ENCODE assay signal across 8 mouse cellular contexts in the genomic region with DNA sequence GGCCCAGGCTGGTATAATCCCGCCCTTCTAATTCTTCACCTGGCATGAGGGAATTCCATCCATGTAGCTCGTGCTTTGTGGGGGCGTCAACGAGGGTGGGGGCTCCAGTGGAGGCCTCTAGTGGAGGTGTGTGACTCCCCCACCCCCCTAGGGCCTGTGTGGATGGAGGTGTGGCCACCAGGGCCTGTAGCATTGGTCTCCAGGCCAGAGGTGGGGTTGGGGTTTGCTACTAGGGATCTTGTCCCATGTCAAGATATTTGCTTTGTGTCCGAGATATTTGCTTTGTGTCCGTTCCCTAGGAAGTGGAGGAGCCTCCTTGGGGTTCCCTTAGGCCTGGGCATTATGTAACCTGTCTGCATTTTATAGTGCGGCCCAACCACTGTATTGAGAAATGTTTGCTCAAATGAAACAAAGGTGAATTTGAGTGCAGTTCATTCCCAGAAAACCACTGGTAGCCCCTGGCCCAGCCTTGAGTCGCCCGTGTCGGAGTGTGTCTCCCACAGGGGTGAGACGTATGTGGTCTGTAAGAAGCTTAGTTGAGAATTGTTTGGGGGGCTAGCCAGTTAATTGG. TPM values are rescaled to one million over a fixed set of nuclear protein-coding genes. Genes with fewer than 3 reads are reported as not detected.
DNase-seq lines count a peak whose midpoint lies in the region; ATAC-seq and TF ChIP-seq lines count a peak whose summit lies in the region.

No protein-coding gene starts in this region.

- peak overlapping the region; percentile 84 for H3K4me2 ChIP-seq in embryonic facial prominence, embryonic 15.5 days (replicated peaks)
- H3K4me2 ChIP-seq in kidney, embryonic 15.5 days: peak overlapping the region; percentile 79

- no peaks in the 10 kb centered on the region for H3K9me3 ChIP-seq in embryonic facial prominence, embryonic 15.5 days (replicated peaks)
- H3K9me3 ChIP-seq in kidney, embryonic 15.5 days (replicated peaks): no peaks in the 10 kb centered on the region

- no peaks in the 10 kb centered on the region for H3K36me3 ChIP-seq in embryonic facial prominence, embryonic 15.5 days
- no peaks in the 10 kb centered on the region for H3K36me3 ChIP-seq in kidney, embryonic 15.5 days

- peak in 1 of 2 experiments; percentile 34 for DNase-seq in left cerebral cortex, adult 2 months (ENCODE audit: extremely low spot score in 1 of 2, low spot score in 2 of 2)
- no peak for DNase-seq in left cerebral cortex, postnatal 36 days (ENCODE audit: low spot score in 2 of 2)
- DNase-seq in lung, postnatal 10 days: peak; percentile 59
- DNase-seq in gastrocnemius, adult 18-20 months (ENCODE audit: low spot score): no peak
- DNase-seq in gastrocnemius, postnatal 14 days: no peak

- H3K27ac ChIP-seq in left cerebral cortex, adult 2 months: peak overlapping the region; percentile 93
- H3K27ac ChIP-seq in embryonic facial prominence, embryonic 15.5 days (replicated peaks): peak overlapping the region; percentile 91; the same call in 1 of the 2 replicates
- peak overlapping the region; percentile 88 for H3K27ac ChIP-seq in kidney, embryonic 15.5 days

- peak overlapping the region; percentile 96 for H3K4me3 ChIP-seq in left cerebral cortex, adult 2 months
- H3K4me3 ChIP-seq in embryonic facial prominence, embryonic 15.5 days (replicated peaks): peak overlapping the region; percentile 95
- peak overlapping the region; percentile 88 for H3K4me3 ChIP-seq in kidney, embryonic 15.5 days (replicated peaks)

- 49% methylated on average over 11 of the region's 11 CpGs for WGBS in embryonic facial prominence, embryonic 15.5 days
- 46% methylated on average over 11 of the region's 11 CpGs for WGBS in kidney, embryonic 15.5 days

- H3K9ac ChIP-seq in embryonic facial prominence, embryonic 15.5 days: no peak overlapping the region; the same call in 1 of the 2 replicates
- peak overlapping the region; percentile 97 for H3K9ac ChIP-seq in kidney, embryonic 15.5 days

- no peak for ATAC-seq in embryonic facial prominence, embryonic 15.5 days (ENCODE audit: insufficient number of reproducible peaks, low FRiP score, low TSS enrichment, low read depth)
- no peak for ATAC-seq in kidney, embryonic 15.5 days (replicated peaks; ENCODE audit: low FRiP score)
- ATAC-seq in erythroid progenitor cell, adult 5-6 weeks (replicated peaks; ENCODE audit: low FRiP score, poor library complexity, severe bottlenecking): no peak

- no peaks in the 10 kb centered on the region for H3K27me3 ChIP-seq in embryonic facial prominence, embryonic 15.5 days
- H3K27me3 ChIP-seq in kidney, embryonic 15.5 days: no peaks in the 10 kb centered on the region

- no peak for TF ChIP-seq CTCF in left cerebral cortex, adult 2 months (IDR thresholded peaks at IDR 0.05)

- peaks cover 56% of the 10 kb centered on the region for H3K4me1 ChIP-seq in embryonic facial prominence, embryonic 15.5 days
- H3K4me1 ChIP-seq in kidney, embryonic 15.5 days: peaks cover 61% of the 10 kb centered on the region

- intact Hi-C loops in left cerebral cortex, adult 2 months (cut with DNase I): loop anchor here (5.0 kb wide), 1 partner anchor 73 kb away; no protein-coding TSS in a partner anchor
- intact Hi-C loops in left cerebral cortex, postnatal 36 days (cut with DNase I): loop anchor here (5.0 to 10.0 kb wide), 3 partner anchors 63 to 205 kb away; no protein-coding TSS in a partner anchor
- intact Hi-C loops in gastrocnemius, postnatal 14 days (cut with DNase I; ENCODE audit: low total_unique reads): no loop called here

RNA-seq across cellular contexts. Expression of a gene that starts 2.7 kb away (rescaled TPM):
- total RNA-seq in left cerebral cortex, adult 2 months (2021): 100 to 1,000 TPM; 339 to 342 TPM
- 100 to 1,000 TPM; 333 to 339 TPM for total RNA-seq in left cerebral cortex, postnatal 36 days (2021)
- polyA plus RNA-seq in embryonic facial prominence, embryonic 15.5 days (2015; fragmentation: Nextera tagmentation; extraction: Ambion mirVana): 25.9 and 27.7 TPM in 2 replicates
- polyA plus RNA-seq in kidney, embryonic 15.5 days (2015; fragmentation: Nextera tagmentation; extraction: Ambion mirVana): 20.5 and 21.8 TPM in 2 replicates
- total RNA-seq in erythroid progenitor cell, adult 5-6 weeks (2015; ENCODE audit: low replicate concordance): 50.3 and 64.2 TPM in 2 replicates
- 42.0 and 49.3 TPM in 2 replicates for total RNA-seq in erythroid progenitor cell, adult 5-6 weeks (2017; ENCODE audit: low replicate concordance)
- total RNA-seq in gastrocnemius, adult 18-20 months (2021): 1 to 10 TPM; 6.8 to 8.5 TPM
- total RNA-seq in gastrocnemius, postnatal 14 days (2021): 10 to 100 TPM; 16.2 to 16.4 TPM

Comparison
In these comparisons a context has a peak if more than half of its experiments do, and no peak if none do; other contexts are left out.
1. RNA of a gene that starts 2.7 kb away (total RNA-seq): 339 to 342 TPM in left cerebral cortex, adult 2 months and 333 to 339 TPM in left cerebral cortex, postnatal 36 days; 42.0 to 64.2 TPM in erythroid progenitor cell, adult 5-6 weeks, 16.2 to 16.4 TPM in gastrocnemius, postnatal 14 days and 6.8 to 8.5 TPM in gastrocnemius, adult 18-20 months; every median in the first group is over 4 times any median in the second.
2. Peak in every context shown above with its lines, with median percentiles within 50 percentile points of each other: H3K27ac ChIP-seq and H3K4me3 ChIP-seq.